Mouse (Mus musculus) small intestine, adult 2 months (tissue): ENCODE data around the gene Lrp6. TPM values are rescaled to one million over a fixed set of nuclear protein-coding genes. Genes with fewer than 3 reads are reported as not detected.

Experiments used
- H3K27ac ChIP-seq: fragments of 200-500 bp; 2 replicates; pipeline ENCODE4 v1.5.1; 2012; ENCODE audit warnings: low read depth, low read length, control low read depth, inconsistent platforms; ENCODE audit not compliant: insufficient read depth
- H3K27me3 ChIP-seq: fragments of 200-500 bp; 2 replicates; pipeline ENCODE4 v1.6.1; 2012; ENCODE audit warnings: mild to moderate bottlenecking, moderate library complexity, low read length, inconsistent platforms; ENCODE audit not compliant: control insufficient read depth, insufficient read depth
- H3K36me3 ChIP-seq: fragments of 200-500 bp; 2 replicates; pipeline ENCODE4 v1.6.1; 2012; ENCODE audit warnings: mild to moderate bottlenecking, low read length, control low read depth, inconsistent platforms; ENCODE audit not compliant: control insufficient read depth, insufficient read depth
- H3K4me1 ChIP-seq: fragments of 200-500 bp; 2 replicates; pipeline ENCODE4 v1.6.1; 2012; ENCODE audit warnings: low read length, inconsistent platforms, mixed read lengths; ENCODE audit not compliant: control insufficient read depth, insufficient read depth, insufficient read length
- H3K4me3 ChIP-seq: fragments of 200-500 bp; 2 replicates; pipeline ENCODE4 v1.5.1; 2012; ENCODE audit warnings: low read depth, mild to moderate bottlenecking, control low read depth, inconsistent platforms, low read length, moderate library complexity
- CTCF ChIP-seq: fragments of 200-500 bp; IDR thresholded peaks from 2 replicates; pipeline ENCODE4 v1.5.1; 2012; ENCODE audit warnings: low read depth, mild to moderate bottlenecking, control low read depth, inconsistent platforms, low read length, moderate library complexity, mixed read lengths; ENCODE audit not compliant: insufficient replicate concordance, insufficient read length; ENCODE audit errors: extremely low read depth
- POLR2A ChIP-seq: fragments of 200-500 bp; IDR thresholded peaks from 2 replicates; pipeline ENCODE4 v1.6.1; 2012; ENCODE audit warnings: low read depth, mild to moderate bottlenecking, control low read depth, inconsistent platforms, low read length, moderate library complexity
- WGBS: fragments of 180-500 bp; shearing (Covaris S2); methylation state at CpG from one replicate; pipeline ENCODE4 v1.1.7; 2018; 5-methylcytosine and 5-hydroxymethylcytosine counted together
- polyA plus RNA-seq: library from polyadenylated mRNA; depleted of rRNA; stranded (reverse); fragments of >200 nt; gene quantifications from 2 replicates; pipeline ENCODE4 v1.2.3, GENCODE M21; 2012

The Lrp6 gene
- polyA plus RNA-seq, 1 experiment = 22.9 TPM

GRCm38 (mm10) chr6:134425216-134425717 lies 141.5 kb downstream of the Lrp6 start:
- WGBS = 61% methylated on average over 11 of the region's 11 CpGs
- H3K4me3 ChIP-seq = no peak overlapping the region
- no peaks in the 10 kb centered on the region for H3K27me3 ChIP-seq
- peaks cover 40% of the 10 kb centered on the region for H3K36me3 ChIP-seq
- no peak overlapping the region for H3K27ac ChIP-seq
- TF ChIP-seq CTCF (peak; percentile 44; the same call in 1 of the 2 replicates), POLR2A (no peak)
- H3K4me1 ChIP-seq = no peaks in the 10 kb centered on the region

- H3K4me1 ChIP-seq = no peaks in the 10 kb centered on the region
- H3K4me3 ChIP-seq = no peak overlapping the region
- TF ChIP-seq CTCF (no peak), POLR2A (no peak)
- H3K36me3 ChIP-seq = peaks cover 23% of the 10 kb centered on the region
- WGBS = 76% methylated on average over 6 of the region's 6 CpGs
- no peak overlapping the region for H3K27ac ChIP-seq
- no peaks in the 10 kb centered on the region for H3K27me3 ChIP-seq
Measured at GRCm38 (mm10) chr6:134421921-134422320, 144.8 kb downstream of the Lrp6 start.

GRCm38 (mm10) chr6:134420375-134420774 lies 146.4 kb downstream of the Lrp6 start:
- Histone ChIP-seq H3K27me3 (no peaks in the 10 kb centered on the region), H3K4me3 (no peak overlapping the region), H3K27ac (no peak overlapping the region), H3K36me3 (peaks cover 18% of the 10 kb centered on the region), H3K4me1 (peaks cover 4% of the 10 kb centered on the region; the same call in 1 of the 2 replicates)
- WGBS = 77% methylated on average over 8 of the region's 8 CpGs
- TF ChIP-seq POLR2A (no peak), CTCF (no peak)

- no peak for TF ChIP-seq POLR2A
- no peak for TF ChIP-seq CTCF
- WGBS = 85% methylated on average over 3 of the region's 3 CpGs
- peaks cover 4% of the 10 kb centered on the region; the same call in 1 of the 2 replicates for H3K4me1 ChIP-seq
Measured at GRCm38 (mm10) chr6:134417886-134418285, 148.9 kb downstream of the Lrp6 start.

GRCm38 (mm10) chr6:134416556-134417105 lies 150.1 kb downstream of the Lrp6 start:
- H3K4me3 ChIP-seq = no peak overlapping the region
- no peaks in the 10 kb centered on the region for H3K27me3 ChIP-seq
- H3K36me3 ChIP-seq = peaks cover 6% of the 10 kb centered on the region; the same call in 1 of the 2 replicates
- H3K4me1 ChIP-seq = peaks cover 4% of the 10 kb centered on the region; the same call in 1 of the 2 replicates
- H3K27ac ChIP-seq = no peak overlapping the region
- WGBS = 86% methylated on average over 3 of the region's 3 CpGs
- TF ChIP-seq CTCF (no peak), POLR2A (no peak)

More at GRCm38 (mm10) chr6:134417886-134418285, 148.9 kb downstream of the Lrp6 start:
- no peaks in the 10 kb centered on the region for H3K27me3 ChIP-seq
- peaks cover 6% of the 10 kb centered on the region; the same call in 1 of the 2 replicates for H3K36me3 ChIP-seq
- H3K4me3 ChIP-seq = no peak overlapping the region
- H3K27ac ChIP-seq = no peak overlapping the region

- WGBS = 17% methylated on average over 4 of the region's 4 CpGs
- H3K4me1 ChIP-seq = peaks cover 4% of the 10 kb centered on the region; the same call in 1 of the 2 replicates
- no peaks in the 10 kb centered on the region for H3K27me3 ChIP-seq
- peak overlapping the region; percentile 91 for H3K27ac ChIP-seq
- TF ChIP-seq CTCF (no peak), POLR2A (no peak)
- peak overlapping the region; percentile 61 for H3K4me3 ChIP-seq
- peaks cover 2% of the 10 kb centered on the region; the same call in 1 of the 2 replicates for H3K36me3 ChIP-seq
Measured at GRCm38 (mm10) chr6:134414532-134414883, 152.3 kb downstream of the Lrp6 start.

GRCm38 (mm10) chr6:134413706-134414531 lies 152.8 kb downstream of the Lrp6 start:
- no peak for TF ChIP-seq CTCF
- TF ChIP-seq POLR2A = peak; percentile 84; the same call in 1 of the 2 replicates
- 20% methylated on average over 18 of the region's 18 CpGs for WGBS
- Histone ChIP-seq H3K27ac (peak overlapping the region; percentile 91), H3K36me3 (peaks cover 2% of the 10 kb centered on the region; the same call in 1 of the 2 replicates), H3K4me3 (peak overlapping the region; percentile 61), H3K27me3 (no peaks in the 10 kb centered on the region), H3K4me1 (peaks cover 4% of the 10 kb centered on the region; the same call in 1 of the 2 replicates)
